Mouse (Mus musculus) liver, embryonic 12.5 days (tissue): Measurements from ENCODE around the gene Actrt3. TPM values are rescaled to one million over a fixed set of nuclear protein-coding genes. Genes with fewer than 3 reads are reported as not detected.

Experiments used
- ATAC-seq: fragments of 200-750 bp; cut with Nextera tagmentation; 2 replicates; pipeline ENCODE4 v1.8.0; 2017; ENCODE audit warnings: moderate number of reproducible peaks, mild to moderate bottlenecking, moderate library complexity
- H3K27ac ChIP-seq: fragments of 300-500 bp; sonication (generic); 2 replicates; pipeline ENCODE4 v1.5.1; 2016; ENCODE audit warnings: mild to moderate bottlenecking
- H3K27me3 ChIP-seq: fragments of 300-500 bp; sonication (generic); replicated peaks from 2 replicates; pipeline ENCODE4 v1.6.1; 2016; ENCODE audit warnings: mild to moderate bottlenecking, moderate library complexity
- H3K36me3 ChIP-seq: fragments of 300-500 bp; sonication (generic); 2 replicates; pipeline ENCODE4 v1.6.1; 2016; ENCODE audit warnings: mild to moderate bottlenecking, moderate library complexity
- H3K4me1 ChIP-seq: fragments of 300-500 bp; sonication (generic); 2 replicates; pipeline ENCODE4 v1.6.1; 2016
- H3K4me2 ChIP-seq: fragments of 300-500 bp; sonication (generic); 2 replicates; pipeline ENCODE4 v1.6.1; 2016; ENCODE audit warnings: mild to moderate bottlenecking, moderate library complexity
- H3K4me3 ChIP-seq: fragments of 300-500 bp; sonication (generic); 2 replicates; pipeline ENCODE4 v1.5.1; 2016; ENCODE audit warnings: mild to moderate bottlenecking, moderate library complexity
- H3K9ac ChIP-seq: fragments of 300-500 bp; sonication (generic); 2 replicates; pipeline ENCODE4 v1.6.1; 2016; ENCODE audit warnings: mild to moderate bottlenecking, moderate library complexity
- H3K9me3 ChIP-seq: fragments of 300-500 bp; sonication (generic); replicated peaks from 2 replicates; pipeline ENCODE4 v1.6.1; 2016; ENCODE audit warnings: mild to moderate bottlenecking, moderate library complexity
- WGBS: fragments of 180-500 bp; shearing (Covaris S2); methylation state at CpG from one replicate; pipeline ENCODE4 v1.1.7; 2016; ENCODE audit not compliant: insufficient replicate concordance; 5-methylcytosine and 5-hydroxymethylcytosine counted together
- polyA plus RNA-seq: library from polyadenylated mRNA; unstranded; fragments of >200 nt; fragmentation: Nextera tagmentation; extraction: Ambion mirVana; gene quantifications from 2 replicates; pipeline ENCODE4 v1.2.1, GENCODE M21; 2016

Gene Actrt3
- not detected in 2 replicates for polyA plus RNA-seq

GRCm38 (mm10) chr3:30599711-30600545 lies at the start of gene Actrt3:
Actrt3 (minus strand) TSS chr3:30599939.
- Histone ChIP-seq H3K27me3 (peaks cover 46% of the 10 kb centered on the region), H3K4me1 (peaks cover 33% of the 10 kb centered on the region), H3K4me3 (peak within 1 kb of the TSS; percentile 87), H3K9me3 (no peaks in the 10 kb centered on the region), H3K36me3 (peaks cover 10% of the 10 kb centered on the region), H3K27ac (peak within 1 kb of the TSS; percentile 72), H3K9ac (peak within 1 kb of the TSS; percentile 69), H3K4me2 (peak within 1 kb of the TSS; percentile 78)
- 3% methylated on average over 32 of the region's 32 CpGs for WGBS
- no peak for ATAC-seq

- no peaks in the 10 kb centered on the region for H3K36me3 ChIP-seq
- ATAC-seq: no peak
- H3K4me1 ChIP-seq: peaks cover 6% of the 10 kb centered on the region
- H3K27ac ChIP-seq: no peak overlapping the region
- no peaks in the 10 kb centered on the region for H3K9me3 ChIP-seq
- H3K9ac ChIP-seq: no peak overlapping the region
- peaks cover 55% of the 10 kb centered on the region for H3K27me3 ChIP-seq
- no peak overlapping the region for H3K4me2 ChIP-seq
- no peak overlapping the region for H3K4me3 ChIP-seq
- WGBS: 64% methylated on average over 2 of the region's 2 CpGs
These were observed 48.7 kb upstream of the Actrt3 start for GRCm38 (mm10) chr3:30648466-30648865.

- Histone ChIP-seq H3K4me2 (peak within 1 kb of the TSS; percentile 60), H3K9ac (no peak within 1 kb of the TSS), H3K9me3 (no peaks in the 10 kb centered on the region), H3K36me3 (no peaks in the 10 kb centered on the region), H3K27me3 (peaks cover 55% of the 10 kb centered on the region), H3K4me3 (peak within 1 kb of the TSS; percentile 39), H3K4me1 (peaks cover 6% of the 10 kb centered on the region), H3K27ac (no peak within 1 kb of the TSS)
- WGBS: 1% methylated on average over 25 of the region's 25 CpGs
- ATAC-seq: peak; percentile 75
These were observed 47.8 kb upstream of the Actrt3 start, which contains the start of gene Lrrc34 for GRCm38 (mm10) chr3:30647440-30648090. Lrrc34 (minus strand) TSS chr3:30647869.

GRCm38 (mm10) chr3:30646761-30647160 lies 47.0 kb upstream of the Actrt3 start:
- no peak overlapping the region for H3K4me3 ChIP-seq
- H3K27me3 ChIP-seq: peaks cover 49% of the 10 kb centered on the region
- H3K4me2 ChIP-seq: no peak overlapping the region
- H3K9ac ChIP-seq: no peak overlapping the region
- peaks cover 6% of the 10 kb centered on the region for H3K4me1 ChIP-seq
- no peak for ATAC-seq
- H3K36me3 ChIP-seq: no peaks in the 10 kb centered on the region
- H3K9me3 ChIP-seq: no peaks in the 10 kb centered on the region
- WGBS: 37% methylated on average over 8 of the region's 8 CpGs
- H3K27ac ChIP-seq: no peak overlapping the region

GRCm38 (mm10) chr3:30644207-30644606 lies 44.5 kb upstream of the Actrt3 start, which contains the start of gene Lrriq4:
Lrriq4 (plus strand) TSS chr3:30644507.
- peaks cover 23% of the 10 kb centered on the region for H3K27me3 ChIP-seq
- no peak within 1 kb of the TSS for H3K9ac ChIP-seq
- no peak within 1 kb of the TSS for H3K27ac ChIP-seq
- no peaks in the 10 kb centered on the region for H3K36me3 ChIP-seq
- H3K9me3 ChIP-seq: no peaks in the 10 kb centered on the region
- H3K4me3 ChIP-seq: no peak within 1 kb of the TSS
- no peak for ATAC-seq
- 65% methylated on average over 2 of the region's 2 CpGs for WGBS
- no peak within 1 kb of the TSS for H3K4me2 ChIP-seq
- peaks cover 6% of the 10 kb centered on the region for H3K4me1 ChIP-seq

GRCm38 (mm10) chr3:30635629-30636028 lies 35.9 kb upstream of the Actrt3 start:
- Histone ChIP-seq H3K36me3 (no peaks in the 10 kb centered on the region), H3K27ac (no peak overlapping the region), H3K4me2 (no peak overlapping the region), H3K27me3 (no peaks in the 10 kb centered on the region), H3K4me1 (no peaks in the 10 kb centered on the region), H3K9me3 (no peaks in the 10 kb centered on the region), H3K4me3 (no peak overlapping the region), H3K9ac (no peak overlapping the region)
- ATAC-seq: no peak
- 74% methylated on average over 4 of the region's 4 CpGs for WGBS

GRCm38 (mm10) chr3:30633681-30634080 lies 33.9 kb upstream of the Actrt3 start:
- H3K9me3 ChIP-seq: no peaks in the 10 kb centered on the region
- no peak overlapping the region for H3K4me2 ChIP-seq
- no peaks in the 10 kb centered on the region for H3K4me1 ChIP-seq

GRCm38 (mm10) chr3:30620132-30620531 lies 20.4 kb upstream of the Actrt3 start:
- no peak for ATAC-seq
- H3K4me2 ChIP-seq: no peak overlapping the region
- H3K4me1 ChIP-seq: 0 out of 2 replicates have a peak, but pooled peaks cover 12% of the 10 kb centered on the region
- no peaks in the 10 kb centered on the region for H3K27me3 ChIP-seq
- 54% methylated on average over 8 of the region's 8 CpGs for WGBS
- no peak overlapping the region for H3K9ac ChIP-seq
- peaks cover 43% of the 10 kb centered on the region for H3K36me3 ChIP-seq
- H3K4me3 ChIP-seq: no peak overlapping the region
- H3K27ac ChIP-seq: no peak overlapping the region
- no peaks in the 10 kb centered on the region for H3K9me3 ChIP-seq

More at GRCm38 (mm10) chr3:30633681-30634080, 33.9 kb upstream of the Actrt3 start:
- no peak for ATAC-seq
- no peaks in the 10 kb centered on the region for H3K27me3 ChIP-seq
- H3K27ac ChIP-seq: no peak overlapping the region
- 54% methylated on average over 3 of the region's 3 CpGs for WGBS
- H3K36me3 ChIP-seq: no peaks in the 10 kb centered on the region
- H3K4me3 ChIP-seq: no peak overlapping the region
- no peak overlapping the region for H3K9ac ChIP-seq

- Histone ChIP-seq H3K4me2 (no peak overlapping the region), H3K9me3 (no peaks in the 10 kb centered on the region), H3K4me3 (no peak overlapping the region), H3K9ac (no peak overlapping the region), H3K27ac (no peak overlapping the region), H3K4me1 (0 out of 2 replicates have a peak, but pooled peaks cover 5% of the 10 kb centered on the region), H3K27me3 (no peaks in the 10 kb centered on the region), H3K36me3 (peaks cover 82% of the 10 kb centered on the region)
- 89% methylated on average over 4 of the region's 4 CpGs for WGBS
- no peak for ATAC-seq
These were observed 11.2 kb upstream of the Actrt3 start for GRCm38 (mm10) chr3:30610930-30611329.

GRCm38 (mm10) chr3:30608999-30609398 lies 9.3 kb upstream of the Actrt3 start:
- no peak overlapping the region for H3K27ac ChIP-seq
- H3K9me3 ChIP-seq: no peaks in the 10 kb centered on the region
- no peak overlapping the region for H3K4me2 ChIP-seq
- peaks cover 12% of the 10 kb centered on the region for H3K4me1 ChIP-seq
- H3K4me3 ChIP-seq: no peak overlapping the region
- 85% methylated on average over 3 of the region's 3 CpGs for WGBS
- no peak for ATAC-seq
- H3K27me3 ChIP-seq: no peaks in the 10 kb centered on the region
- no peak overlapping the region for H3K9ac ChIP-seq
- H3K36me3 ChIP-seq: peaks cover 81% of the 10 kb centered on the region

- Histone ChIP-seq H3K27me3 (peaks cover 14% of the 10 kb centered on the region), H3K36me3 (peaks cover 35% of the 10 kb centered on the region), H3K4me2 (peak overlapping the region; percentile 78), H3K27ac (peak overlapping the region; percentile 98), H3K4me1 (peaks cover 30% of the 10 kb centered on the region), H3K4me3 (peak overlapping the region; percentile 87), H3K9me3 (no peaks in the 10 kb centered on the region), H3K9ac (peak overlapping the region; percentile 81)
- 50% methylated on average over 10 of the region's 10 CpGs for WGBS
- ATAC-seq: no peak
These were observed 3.5 kb upstream of the Actrt3 start for GRCm38 (mm10) chr3:30603256-30603655.

GRCm38 (mm10) chr3:30602740-30603098 lies 3.0 kb upstream of the Actrt3 start:
- peaks cover 30% of the 10 kb centered on the region for H3K36me3 ChIP-seq
- peak overlapping the region; percentile 78 for H3K4me2 ChIP-seq
- H3K9ac ChIP-seq: peak overlapping the region; percentile 81
- no peaks in the 10 kb centered on the region for H3K9me3 ChIP-seq
- H3K27me3 ChIP-seq: peaks cover 20% of the 10 kb centered on the region
- 1% methylated on average over 27 of the region's 27 CpGs for WGBS
- H3K4me3 ChIP-seq: peak overlapping the region; percentile 87
- H3K27ac ChIP-seq: peak overlapping the region; percentile 98
- H3K4me1 ChIP-seq: peaks cover 28% of the 10 kb centered on the region
- ATAC-seq: peak; percentile 73
